Mouse (Mus musculus) intestine, embryonic 16.5 days (tissue): ENCODE results near the gene Acer3. TPM values are rescaled to one million over a fixed set of nuclear protein-coding genes. Genes with fewer than 3 reads are reported as not detected.

Experiments
- ATAC-seq: fragments of 200-750 bp; cut with Nextera tagmentation; 2 replicates; pipeline ENCODE4 v1.8.0; 2017; ENCODE audit warnings: moderate TSS enrichment, moderate library complexity
- H3K27ac ChIP-seq: fragments of 300-500 bp; sonication (generic); 2 replicates; pipeline ENCODE4 v1.5.1; 2014; ENCODE audit warnings: mild to moderate bottlenecking, low read length
- H3K27me3 ChIP-seq: fragments of 300-500 bp; sonication (generic); replicated peaks from 2 replicates; pipeline ENCODE4 v1.6.1; 2014; ENCODE audit warnings: low read length, control low read depth, mixed read lengths; ENCODE audit not compliant: control insufficient read depth, insufficient read depth
- H3K36me3 ChIP-seq: fragments of 300-500 bp; sonication (generic); 2 replicates; pipeline ENCODE4 v1.6.1; 2014; ENCODE audit warnings: low read length, control low read depth; ENCODE audit not compliant: control insufficient read depth, insufficient read depth
- H3K4me1 ChIP-seq: fragments of 300-500 bp; sonication (generic); 2 replicates; pipeline ENCODE4 v1.6.1; 2014; ENCODE audit warnings: low read length, control low read depth, mixed read lengths; ENCODE audit not compliant: control insufficient read depth, insufficient read depth
- H3K4me2 ChIP-seq: fragments of 300-500 bp; sonication (generic); 2 replicates; pipeline ENCODE4 v1.6.1; 2014; ENCODE audit warnings: low read depth, low read length, control low read depth
- H3K4me3 ChIP-seq: fragments of 300-500 bp; sonication (generic); 2 replicates; pipeline ENCODE4 v1.5.1; 2014; ENCODE audit warnings: mild to moderate bottlenecking, low read length
- H3K9ac ChIP-seq: fragments of 300-500 bp; sonication (generic); 2 replicates; pipeline ENCODE4 v1.6.1; 2014; ENCODE audit warnings: low read depth, low read length
- H3K9me3 ChIP-seq: fragments of 300-500 bp; sonication (generic); 2 replicates; pipeline ENCODE4 v1.6.1; 2016; ENCODE audit warnings: low read length, control low read depth; ENCODE audit not compliant: control insufficient read depth
- WGBS: fragments of 180-500 bp; shearing (Covaris S2); extraction: QIAGEN DNeasy Blood & Tissue Kit; methylation state at CpG from one replicate; pipeline ENCODE4 v1.1.7; 2014; 5-methylcytosine and 5-hydroxymethylcytosine counted together
- polyA plus RNA-seq: library from polyadenylated mRNA; unstranded; fragments of >200 nt; fragmentation: Nextera tagmentation; extraction: Ambion mirVana; gene quantifications from 2 replicates; pipeline ENCODE4 v1.2.1, GENCODE M21; 2015

Gene Acer3
- polyA plus RNA-seq, 1 experiment from 2014 or later = 20.5 TPM

- Histone ChIP-seq H3K36me3 (no peaks in the 10 kb centered on the region), H3K4me1 (peaks cover 32% of the 10 kb centered on the region), H3K4me3 (no peak overlapping the region), H3K9ac (no peak overlapping the region), H3K27ac (no peak overlapping the region), H3K4me2 (no peak overlapping the region), H3K27me3 (no peaks in the 10 kb centered on the region), H3K9me3 (no peaks in the 10 kb centered on the region)
- ATAC-seq = no peak
- 77% methylated on average over 8 of the region's 8 CpGs for WGBS
Measured at GRCm38 (mm10) chr7:98172661-98173060, 148.3 kb downstream of the Acer3 start.

- Histone ChIP-seq H3K27me3 (no peaks in the 10 kb centered on the region), H3K9ac (no peak overlapping the region), H3K4me1 (peaks cover 20% of the 10 kb centered on the region), H3K4me2 (no peak overlapping the region), H3K36me3 (no peaks in the 10 kb centered on the region), H3K9me3 (no peaks in the 10 kb centered on the region), H3K4me3 (no peak overlapping the region), H3K27ac (0 out of 2 replicates have a peak overlapping the region, but pooled peaks have one; percentile 34)
- ATAC-seq = peak; percentile 71
- 68% methylated on average over 6 of the region's 6 CpGs for WGBS
Measured at GRCm38 (mm10) chr7:98171141-98172073, 149.6 kb downstream of the Acer3 start.

- Histone ChIP-seq H3K9ac (peak overlapping the region; percentile 51), H3K27me3 (no peaks in the 10 kb centered on the region), H3K27ac (peak overlapping the region; percentile 79), H3K4me1 (peaks cover 42% of the 10 kb centered on the region), H3K4me2 (no peak overlapping the region; the same call in 1 of the 2 replicates), H3K4me3 (no peak overlapping the region), H3K9me3 (no peaks in the 10 kb centered on the region), H3K36me3 (no peaks in the 10 kb centered on the region)
- 46% methylated on average over 10 of the region's 10 CpGs for whole genome bisulfite sequencing
- peak; percentile 80 for ATAC-seq
Measured at GRCm38 (mm10) chr7:98164999-98165528, 155.9 kb downstream of the Acer3 start.

GRCm38 (mm10) chr7:98164382-98164998 is 156.5 kb downstream of the Acer3 start:
- H3K4me2 ChIP-seq = no peak overlapping the region

GRCm38 (mm10) chr7:98163700-98164099 is 157.3 kb downstream of the Acer3 start:
- 43% methylated on average over 3 of the region's 3 CpGs for WGBS
- ATAC-seq = no peak
- Histone ChIP-seq H3K4me3 (no peak overlapping the region), H3K9me3 (no peaks in the 10 kb centered on the region), H3K27me3 (no peaks in the 10 kb centered on the region), H3K4me2 (no peak overlapping the region), H3K36me3 (no peaks in the 10 kb centered on the region), H3K4me1 (peaks cover 56% of the 10 kb centered on the region), H3K9ac (no peak overlapping the region), H3K27ac (0 out of 2 replicates have a peak overlapping the region, but pooled peaks have one; percentile 15)

More at GRCm38 (mm10) chr7:98164382-98164998, 156.5 kb downstream of the Acer3 start:
- H3K9me3 ChIP-seq = no peaks in the 10 kb centered on the region
- H3K27me3 ChIP-seq = no peaks in the 10 kb centered on the region
- no peaks in the 10 kb centered on the region for H3K36me3 ChIP-seq
- ATAC-seq = no peak
- H3K4me1 ChIP-seq = peaks cover 48% of the 10 kb centered on the region
- WGBS = 73% methylated on average over 9 of the region's 9 CpGs
- H3K4me3 ChIP-seq = no peak overlapping the region
- H3K27ac ChIP-seq = peak overlapping the region; percentile 79
- peak overlapping the region; percentile 51; the same call in 1 of the 2 replicates for H3K9ac ChIP-seq

- 44% methylated on average over 6 of the region's 6 CpGs for WGBS
- Histone ChIP-seq H3K36me3 (no peaks in the 10 kb centered on the region), H3K9ac (no peak overlapping the region), H3K27ac (no peak overlapping the region), H3K27me3 (no peaks in the 10 kb centered on the region), H3K4me2 (no peak overlapping the region), H3K4me1 (peaks cover 70% of the 10 kb centered on the region), H3K9me3 (no peaks in the 10 kb centered on the region), H3K4me3 (no peak overlapping the region)
- ATAC-seq = no peak
Measured at GRCm38 (mm10) chr7:98162239-98162638, 158.8 kb downstream of the Acer3 start.

- peak overlapping the region; percentile 27; the same call in 1 of the 2 replicates for H3K9ac ChIP-seq
- 0 out of 2 replicates have a peak overlapping the region, but pooled peaks have one; percentile 40 for H3K27ac ChIP-seq
- no peaks in the 10 kb centered on the region for H3K9me3 ChIP-seq
- no peaks in the 10 kb centered on the region for H3K27me3 ChIP-seq
- 47% methylated on average over 8 of the region's 8 CpGs for WGBS
- H3K36me3 ChIP-seq = no peaks in the 10 kb centered on the region
- ATAC-seq = no peak
- no peak overlapping the region for H3K4me2 ChIP-seq
- peaks cover 75% of the 10 kb centered on the region for H3K4me1 ChIP-seq
- H3K4me3 ChIP-seq = no peak overlapping the region
Measured at GRCm38 (mm10) chr7:98160041-98160740, 160.8 kb downstream of the Acer3 start.

GRCm38 (mm10) chr7:98158481-98158880 is 162.5 kb downstream of the Acer3 start:
- peak; percentile 69 for ATAC-seq

More at GRCm38 (mm10) chr7:98158481-98158880, 162.5 kb downstream of the Acer3 start:
- Histone ChIP-seq H3K9me3 (no peaks in the 10 kb centered on the region), H3K27ac (peak overlapping the region; percentile 30; the same call in 1 of the 2 replicates), H3K4me3 (no peak overlapping the region), H3K27me3 (no peaks in the 10 kb centered on the region), H3K36me3 (no peaks in the 10 kb centered on the region), H3K9ac (no peak overlapping the region), H3K4me1 (peaks cover 62% of the 10 kb centered on the region), H3K4me2 (no peak overlapping the region)
- 31% methylated on average over 8 of the region's 8 CpGs for WGBS
